Mouse (Mus musculus) limb, embryonic 11.5 days (tissue): ENCODE data around the gene Lep. TPM values are rescaled to one million over a fixed set of nuclear protein-coding genes. Genes with fewer than 3 reads are reported as not detected.

Experiments used
- ATAC-seq: fragments of 200-750 bp; cut with Nextera tagmentation; 2 replicates; pipeline ENCODE4 v1.8.0; 2017; ENCODE audit warnings: low read depth; ENCODE audit not compliant: insufficient number of reproducible peaks, low FRiP score, low TSS enrichment
- DNase-seq: peaks from one replicate; pipeline ENCODE4 v3.0.0-alpha.2; 2015; ENCODE audit warnings: low spot score
- H3K27ac ChIP-seq: fragments of 300-500 bp; sonication (generic); replicated peaks from 2 replicates; pipeline ENCODE4 v1.5.1; 2014; ENCODE audit warnings: low read depth, mild to moderate bottlenecking, low read length
- H3K27me3 ChIP-seq: fragments of 300-500 bp; sonication (generic); 2 replicates; pipeline ENCODE4 v1.6.1; 2014; ENCODE audit warnings: mild to moderate bottlenecking, low read length, mixed read lengths; ENCODE audit not compliant: control insufficient read depth, insufficient read depth
- H3K36me3 ChIP-seq: fragments of 300-500 bp; sonication (generic); 2 replicates; pipeline ENCODE4 v1.6.1; 2014; ENCODE audit warnings: mild to moderate bottlenecking, low read length, moderate library complexity, mixed read lengths; ENCODE audit not compliant: control insufficient read depth, insufficient read depth
- H3K4me1 ChIP-seq: fragments of 300-500 bp; sonication (generic); 2 replicates; pipeline ENCODE4 v1.6.1; 2014; ENCODE audit warnings: low read length, mixed read lengths; ENCODE audit not compliant: control insufficient read depth, insufficient read depth
- H3K4me2 ChIP-seq: fragments of 300-500 bp; sonication (generic); 2 replicates; pipeline ENCODE4 v1.6.1; 2014; ENCODE audit warnings: low read depth, mild to moderate bottlenecking, moderate library complexity; ENCODE audit not compliant: severe bottlenecking
- H3K4me3 ChIP-seq: fragments of 300-500 bp; sonication (generic); 2 replicates; pipeline ENCODE4 v1.5.1; 2014; ENCODE audit warnings: low read depth, low read length
- H3K9ac ChIP-seq: fragments of 300-500 bp; sonication (generic); 2 replicates; pipeline ENCODE4 v1.6.1; 2014; ENCODE audit warnings: mild to moderate bottlenecking, low read length
- H3K9me3 ChIP-seq: fragments of 300-500 bp; sonication (generic); 2 replicates; pipeline ENCODE4 v1.6.1; 2016; ENCODE audit warnings: low read length; ENCODE audit not compliant: control insufficient read depth
- WGBS: fragments of 180-500 bp; shearing (Covaris S2); extraction: QIAGEN DNeasy Blood & Tissue Kit; methylation state at CpG from one replicate; pipeline ENCODE4 v1.1.7; 2014; 5-methylcytosine and 5-hydroxymethylcytosine counted together
- polyA plus RNA-seq: library from polyadenylated mRNA; unstranded; fragments of >200 nt; fragmentation: Nextera tagmentation; extraction: Ambion mirVana; gene quantifications from 2 replicates; pipeline ENCODE4 v1.2.1, GENCODE M21; 2014

Gene Lep
- polyA plus RNA-seq, 1 experiment from 2014 or later = not detected

DNA sequence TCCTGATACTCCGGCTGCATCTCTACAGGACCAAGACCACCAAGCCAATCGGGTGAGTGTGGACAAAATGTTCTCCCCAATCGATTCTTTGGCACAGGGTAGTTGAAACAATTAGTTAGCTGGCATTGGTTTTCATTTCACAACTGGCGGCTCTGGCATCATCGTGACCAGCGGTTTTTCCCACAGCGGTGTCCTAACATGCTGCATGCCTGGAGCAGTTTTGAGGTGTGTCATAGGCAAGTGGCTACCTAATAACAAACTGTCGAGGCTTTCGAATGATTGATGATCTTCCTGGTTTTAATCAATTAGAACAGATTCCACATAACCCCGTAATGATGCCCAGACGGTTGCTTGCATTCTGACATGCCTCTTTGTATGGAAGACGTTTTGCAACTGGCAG is 27.6 kb upstream of the Lep start:
- Histone ChIP-seq H3K36me3 (no peaks in the 10 kb centered on the region), H3K4me1 (0 out of 2 replicates have a peak, but pooled peaks cover 2% of the 10 kb centered on the region), H3K27ac (no peak overlapping the region), H3K9ac (no peak overlapping the region), H3K4me2 (no peak overlapping the region), H3K4me3 (no peak overlapping the region), H3K9me3 (no peaks in the 10 kb centered on the region), H3K27me3 (no peaks in the 10 kb centered on the region)
- no peak for DNase-seq
- ATAC-seq = no peak
- WGBS = 78% methylated on average over 12 of the region's 12 CpGs

DNA sequence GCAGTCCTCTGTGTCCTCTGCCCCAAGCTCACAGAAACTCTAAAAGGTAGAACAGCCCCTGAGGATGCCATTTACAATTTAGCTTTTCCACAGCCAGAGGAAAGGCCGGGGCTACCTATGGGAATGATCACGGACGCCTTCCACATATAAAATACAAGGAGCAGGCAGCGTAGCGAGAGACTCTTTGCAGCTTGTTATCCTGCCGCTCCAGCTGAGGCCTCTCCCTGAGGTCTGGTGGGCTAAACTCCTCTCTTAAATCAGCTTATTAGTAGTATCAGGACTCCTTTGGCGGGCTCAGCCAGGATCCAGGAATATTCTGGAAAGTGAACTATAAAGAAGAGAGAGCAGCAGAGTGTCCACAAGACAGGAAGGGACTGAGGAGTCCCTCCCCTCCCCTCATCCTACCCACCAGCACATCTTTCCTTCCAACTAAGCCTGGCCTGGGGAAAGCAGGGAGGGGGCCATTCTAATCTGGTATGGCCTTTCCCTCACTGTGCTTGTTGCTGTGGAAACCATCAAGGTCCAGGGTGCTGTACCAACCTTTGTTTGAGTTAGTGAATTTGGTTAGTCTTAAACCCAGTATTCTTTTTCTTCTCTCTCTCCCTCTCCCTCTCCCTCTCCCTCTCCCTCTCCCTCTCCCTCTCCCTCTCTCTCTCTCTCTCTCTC is 25.9 kb upstream of the Lep start:
- WGBS = 68% methylated on average over 7 of the region's 7 CpGs
- no peak overlapping the region for H3K4me3 ChIP-seq
- no peak overlapping the region for H3K9ac ChIP-seq
- no peaks in the 10 kb centered on the region for H3K36me3 ChIP-seq
- ATAC-seq (no peak), DNase-seq (no peak)
- no peak overlapping the region for H3K27ac ChIP-seq
- H3K9me3 ChIP-seq = no peaks in the 10 kb centered on the region
- 0 out of 2 replicates have a peak, but pooled peaks cover 2% of the 10 kb centered on the region for H3K4me1 ChIP-seq
- H3K27me3 ChIP-seq = no peaks in the 10 kb centered on the region
- no peak overlapping the region for H3K4me2 ChIP-seq

DNA sequence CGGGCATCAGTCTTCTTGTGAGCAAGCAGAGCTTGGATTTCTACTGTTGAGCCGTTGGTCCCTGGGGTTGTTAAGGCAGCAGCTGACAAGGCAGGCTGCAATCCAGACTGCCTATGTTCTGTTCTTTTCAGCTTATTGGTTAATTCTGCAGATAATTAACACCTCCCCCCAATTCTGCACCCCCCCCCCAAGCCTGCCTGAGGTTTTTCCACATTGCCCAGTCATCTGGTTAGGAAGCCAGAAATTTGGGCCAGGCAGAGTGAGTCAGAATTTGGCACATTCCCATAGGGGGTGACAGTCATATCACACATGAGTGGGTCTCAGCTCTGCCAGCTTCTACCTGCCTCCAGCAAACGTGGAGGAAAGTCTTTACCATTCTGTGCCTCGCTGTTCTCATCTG is 23.3 kb upstream of the Lep start:
- no peaks in the 10 kb centered on the region for H3K36me3 ChIP-seq
- 0 out of 2 replicates have a peak, but pooled peaks cover 2% of the 10 kb centered on the region for H3K4me1 ChIP-seq
- H3K27ac ChIP-seq = no peak overlapping the region
- H3K4me2 ChIP-seq = no peak overlapping the region
- no peaks in the 10 kb centered on the region for H3K9me3 ChIP-seq
- DNase-seq (no peak), ATAC-seq (no peak)
- no peaks in the 10 kb centered on the region for H3K27me3 ChIP-seq
- no peak overlapping the region for H3K9ac ChIP-seq
- no peak overlapping the region for H3K4me3 ChIP-seq
- WGBS = 52% methylated on average over 4 of the region's 4 CpGs

- Histone ChIP-seq H3K27ac (no peak overlapping the region), H3K4me1 (no peaks in the 10 kb centered on the region), H3K36me3 (no peaks in the 10 kb centered on the region), H3K4me2 (no peak overlapping the region), H3K9me3 (no peaks in the 10 kb centered on the region), H3K9ac (no peak overlapping the region), H3K27me3 (no peaks in the 10 kb centered on the region), H3K4me3 (no peak overlapping the region)
- 72% methylated on average over 2 of the region's 2 CpGs for WGBS
- ATAC-seq (no peak), DNase-seq (no peak)
Measured at GRCm38 (mm10) chr6:29040266-29040665, 19.8 kb upstream of the Lep start.

DNA sequence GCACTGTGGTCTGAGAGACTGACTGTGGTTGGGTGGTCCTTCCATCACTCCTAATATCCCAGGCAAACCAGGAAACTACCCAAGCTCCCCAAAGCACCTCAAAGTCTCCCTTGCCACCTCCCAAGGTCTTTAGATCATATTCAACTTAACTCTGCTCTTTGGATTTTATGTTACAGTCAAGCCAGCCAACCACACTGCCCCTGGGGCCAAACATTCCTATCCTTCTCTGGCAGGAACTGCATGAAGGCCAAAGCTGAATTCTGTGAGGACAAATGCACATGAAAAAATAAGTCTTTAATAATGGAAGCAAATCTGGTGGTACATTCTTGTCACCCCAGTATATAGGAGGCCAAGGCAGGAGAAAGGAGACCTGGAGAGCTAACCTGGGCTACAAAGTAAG is 16.0 kb upstream of the Lep start:
- no peak for ATAC-seq
- Histone ChIP-seq H3K4me2 (no peak overlapping the region), H3K4me1 (no peaks in the 10 kb centered on the region), H3K27ac (no peak overlapping the region), H3K27me3 (no peaks in the 10 kb centered on the region), H3K4me3 (no peak overlapping the region), H3K9ac (no peak overlapping the region), H3K36me3 (no peaks in the 10 kb centered on the region), H3K9me3 (no peaks in the 10 kb centered on the region)
- no peak for DNase-seq

DNA sequence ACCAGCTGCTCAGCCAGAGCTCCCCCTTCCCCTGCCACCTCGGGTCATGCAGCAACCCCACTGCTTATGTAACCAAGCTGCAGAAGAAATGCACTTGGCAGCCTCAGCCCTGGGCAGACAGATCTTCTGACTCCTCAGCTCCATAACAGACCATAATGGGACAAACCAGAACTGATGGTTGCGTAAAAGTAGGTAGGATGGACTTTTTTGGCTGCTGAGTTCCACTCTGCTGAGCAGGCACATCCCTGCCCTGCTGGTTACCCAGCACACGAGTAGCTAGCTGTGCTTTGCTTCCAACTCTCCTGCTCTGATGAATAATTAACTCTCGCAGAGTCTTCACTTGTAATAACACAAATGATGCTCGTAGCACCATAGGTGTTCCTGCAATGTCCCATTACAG is 10.1 kb upstream of the Lep start:
- Histone ChIP-seq H3K36me3 (no peaks in the 10 kb centered on the region), H3K27ac (no peak overlapping the region), H3K9me3 (no peaks in the 10 kb centered on the region), H3K9ac (no peak overlapping the region), H3K27me3 (no peaks in the 10 kb centered on the region), H3K4me2 (no peak overlapping the region), H3K4me1 (no peaks in the 10 kb centered on the region), H3K4me3 (no peak overlapping the region)
- ATAC-seq = no peak
- DNase-seq = no peak
- WGBS = 65% methylated on average over 5 of the region's 5 CpGs

DNA sequence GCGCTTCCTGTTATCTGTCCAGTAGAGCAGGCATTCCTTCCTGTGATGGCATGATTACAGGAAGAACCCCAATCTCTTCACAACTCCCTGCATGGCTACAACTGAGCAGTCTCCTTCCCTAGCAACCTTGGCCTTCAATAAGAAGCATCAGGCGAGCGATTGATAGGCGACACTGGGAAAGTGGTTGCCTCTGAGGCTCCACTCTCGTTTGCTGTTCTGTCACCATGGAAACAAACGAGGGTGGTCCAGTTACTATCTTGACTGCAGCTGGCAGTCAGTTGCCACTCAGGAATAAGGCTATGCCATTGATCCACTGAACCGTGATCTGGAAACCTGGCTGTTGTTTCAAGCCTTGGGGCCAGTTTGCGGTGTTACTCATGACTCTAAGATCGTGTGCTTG is 7.8 kb upstream of the Lep start:
- Histone ChIP-seq H3K27ac (no peak overlapping the region), H3K9ac (no peak overlapping the region), H3K9me3 (no peaks in the 10 kb centered on the region), H3K4me1 (no peaks in the 10 kb centered on the region), H3K27me3 (no peaks in the 10 kb centered on the region), H3K36me3 (no peaks in the 10 kb centered on the region), H3K4me2 (no peak overlapping the region), H3K4me3 (no peak overlapping the region)
- DNase-seq = no peak
- ATAC-seq = no peak
- 61% methylated on average over 9 of the region's 9 CpGs for WGBS

GRCm38 (mm10) chr6:29053181-29053580 is 6.8 kb upstream of the Lep start:
- Histone ChIP-seq H3K9ac (no peak overlapping the region), H3K36me3 (no peaks in the 10 kb centered on the region), H3K4me1 (no peaks in the 10 kb centered on the region), H3K4me2 (no peak overlapping the region), H3K4me3 (no peak overlapping the region), H3K9me3 (no peaks in the 10 kb centered on the region), H3K27me3 (no peaks in the 10 kb centered on the region), H3K27ac (no peak overlapping the region)
- 74% methylated on average over 7 of the region's 7 CpGs for WGBS
- ATAC-seq (no peak), DNase-seq (no peak)

GRCm38 (mm10) chr6:29056377-29056776 is 3.6 kb upstream of the Lep start:
- Histone ChIP-seq H3K9me3 (no peaks in the 10 kb centered on the region), H3K4me2 (no peak overlapping the region), H3K27me3 (no peaks in the 10 kb centered on the region), H3K9ac (no peak overlapping the region), H3K36me3 (no peaks in the 10 kb centered on the region), H3K27ac (no peak overlapping the region), H3K4me3 (no peak overlapping the region), H3K4me1 (no peaks in the 10 kb centered on the region)
- ATAC-seq = no peak
- DNase-seq = no peak
- 87% methylated on average over 7 of the region's 7 CpGs for WGBS
